Mouse (Mus musculus) ovary, adult 18-20 months (tissue): ENCODE data around the gene Fcrl6.
A peak's percentile ranks its signal among the peaks of the same experiment; 100 is the strongest.

ENCODE experiments used
- DNase-seq: peaks from one replicate; pipeline ENCODE4 v3.0.0; 2022; ENCODE audit warnings: low spot score, mixed read lengths

Gene Fcrl6

GRCm38 (mm10) chr1:172602326-172602725, at the start of gene Fcrl6:
Gene Fcrl6 (minus strand): TSS chr1:172602551.
- no peak for DNase-seq

GRCm38 (mm10) chr1:172651288-172651987, 49.1 kb upstream of the Fcrl6 start:
- no peak for DNase-seq

GRCm38 (mm10) chr1:172650519-172651287, 48.4 kb upstream of the Fcrl6 start:
- DNase-seq, result no peak

- DNase-seq, result no peak
Measured at GRCm38 (mm10) chr1:172649396-172649795, 47.0 kb upstream of the Fcrl6 start.

GRCm38 (mm10) chr1:172647236-172647635, 44.9 kb upstream of the Fcrl6 start:
- DNase-seq, result no peak

- DNase-seq, result no peak
Measured at GRCm38 (mm10) chr1:172638781-172639180, 36.4 kb upstream of the Fcrl6 start.

GRCm38 (mm10) chr1:172637801-172638200, 35.5 kb upstream of the Fcrl6 start:
- no peak for DNase-seq

GRCm38 (mm10) chr1:172636266-172636665, 33.9 kb upstream of the Fcrl6 start:
- no peak for DNase-seq

- no peak for DNase-seq
Measured at GRCm38 (mm10) chr1:172635258-172635657, 32.9 kb upstream of the Fcrl6 start.

- no peak for DNase-seq
Measured at GRCm38 (mm10) chr1:172634136-172634535, 31.8 kb upstream of the Fcrl6 start.

GRCm38 (mm10) chr1:172632451-172633326, 30.3 kb upstream of the Fcrl6 start, which contains the start of gene Dusp23:
Gene Dusp23 (minus strand): TSS chr1:172632962.
- DNase-seq, result peak; percentile 97

- no peak for DNase-seq
Measured at GRCm38 (mm10) chr1:172631721-172632120, 29.4 kb upstream of the Fcrl6 start.

- DNase-seq, result no peak
Measured at GRCm38 (mm10) chr1:172629831-172630230, 27.5 kb upstream of the Fcrl6 start.

GRCm38 (mm10) chr1:172626306-172626705, 24.0 kb upstream of the Fcrl6 start:
- DNase-seq, result no peak

- no peak for DNase-seq
Measured at GRCm38 (mm10) chr1:172624081-172624480, 21.7 kb upstream of the Fcrl6 start.

- no peak for DNase-seq
Measured at GRCm38 (mm10) chr1:172623599-172623998, 21.2 kb upstream of the Fcrl6 start.

- peak; percentile 22 for DNase-seq
Measured at GRCm38 (mm10) chr1:172619235-172619634, 16.9 kb upstream of the Fcrl6 start.

GRCm38 (mm10) chr1:172618141-172618540, 15.8 kb upstream of the Fcrl6 start:
- no peak for DNase-seq

GRCm38 (mm10) chr1:172617365-172618076, 15.2 kb upstream of the Fcrl6 start:
- DNase-seq, result no peak

- DNase-seq, result no peak
Measured at GRCm38 (mm10) chr1:172616537-172617300, 14.4 kb upstream of the Fcrl6 start.

GRCm38 (mm10) chr1:172615412-172615811, 13.1 kb upstream of the Fcrl6 start:
- no peak for DNase-seq
